Mouse (Mus musculus): ENCODE results near the gene Gdf2. TPM values are rescaled to one million over a fixed set of nuclear protein-coding genes. Genes with fewer than 3 reads are reported as not detected.

The Gdf2 gene
- polyA plus RNA-seq (2015; fragmentation: Nextera tagmentation; extraction: Ambion mirVana): not detected in 2 replicates

DNA sequence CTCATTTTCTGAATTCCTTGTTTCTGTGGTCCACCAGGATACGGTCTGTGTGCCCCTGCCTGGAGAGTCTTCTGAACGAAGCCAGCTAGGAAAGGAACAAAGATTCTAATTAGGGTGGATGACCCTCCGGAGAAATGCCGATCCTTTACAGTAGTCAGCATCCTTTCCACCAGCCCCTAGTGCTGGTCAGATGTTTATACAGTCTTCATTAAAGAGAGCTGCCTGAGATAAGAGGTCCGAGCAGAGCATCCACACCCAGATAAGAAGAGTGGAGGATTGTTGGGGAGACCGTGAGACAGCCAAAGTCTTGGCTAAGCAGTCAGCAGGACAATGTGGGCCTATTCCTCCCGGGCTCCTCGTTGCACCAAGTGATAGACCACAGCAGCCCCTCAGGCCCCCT, at the start of gene Gdf2:
Gene Gdf2 (plus strand): TSS at position 301 of the 400 bp plus-strand sequence.
- TF ChIP-seq CTCF (IDR thresholded peaks at IDR 0.05; ENCODE audit: low read depth): no peak
- H3K9ac ChIP-seq (ENCODE audit: low read depth, low read length): no peak within 1 kb of the TSS
- no peaks in the 10 kb centered on the region for H3K9me3 ChIP-seq (replicated peaks; ENCODE audit: low read length)
- no peaks in the 10 kb centered on the region for H3K4me1 ChIP-seq (replicated peaks; ENCODE audit: insufficient read depth, low read length)
- no peak within 1 kb of the TSS for H3K27ac ChIP-seq
- H3K36me3 ChIP-seq (ENCODE audit: insufficient read depth, low read length): no peaks in the 10 kb centered on the region
- H3K27me3 ChIP-seq (ENCODE audit: insufficient read depth, low read length): no peaks in the 10 kb centered on the region
- no peak within 1 kb of the TSS for H3K4me3 ChIP-seq (replicated peaks; ENCODE audit: low read depth, low read length)
- 80% methylated on average over 8 of the region's 8 CpGs for WGBS
- DNase-seq (ENCODE audit: low spot score) (no peak), ATAC-seq (replicated peaks; ENCODE audit: low FRiP score, low read depth) (no peak)
- H3K4me2 ChIP-seq (ENCODE audit: low read length): no peak within 1 kb of the TSS

GRCm38 (mm10) chr14:33891507-33891906, 49.3 kb upstream of the Gdf2 start:
- 95% methylated on average over 3 of the region's 3 CpGs for WGBS
- H3K9me3 ChIP-seq (replicated peaks; ENCODE audit: low read length): no peaks in the 10 kb centered on the region
- H3K27ac ChIP-seq: no peak overlapping the region
- H3K36me3 ChIP-seq (ENCODE audit: insufficient read depth, low read length): no peaks in the 10 kb centered on the region
- no peak for TF ChIP-seq CTCF (IDR thresholded peaks at IDR 0.05; ENCODE audit: low read depth)
- no peak for DNase-seq (ENCODE audit: low spot score)
- no peak overlapping the region for H3K9ac ChIP-seq (ENCODE audit: low read depth, low read length)
- ATAC-seq (replicated peaks; ENCODE audit: low FRiP score, low read depth): no peak
- H3K27me3 ChIP-seq (ENCODE audit: insufficient read depth, low read length): no peaks in the 10 kb centered on the region
- H3K4me1 ChIP-seq (replicated peaks; ENCODE audit: insufficient read depth, low read length): no peaks in the 10 kb centered on the region
- H3K4me2 ChIP-seq (ENCODE audit: low read length): no peak overlapping the region
- H3K4me3 ChIP-seq (replicated peaks; ENCODE audit: low read depth, low read length): no peak overlapping the region

- H3K4me2 ChIP-seq (ENCODE audit: low read length): no peak overlapping the region
- H3K4me3 ChIP-seq (replicated peaks; ENCODE audit: low read depth, low read length): no peak overlapping the region
- no peak for DNase-seq (ENCODE audit: low spot score)
- no peaks in the 10 kb centered on the region for H3K9me3 ChIP-seq (replicated peaks; ENCODE audit: low read length)
- no peak overlapping the region for H3K9ac ChIP-seq (ENCODE audit: low read depth, low read length)
- ATAC-seq (replicated peaks; ENCODE audit: low FRiP score, low read depth): no peak
- no peak overlapping the region for H3K27ac ChIP-seq
- no peaks in the 10 kb centered on the region for H3K27me3 ChIP-seq (ENCODE audit: insufficient read depth, low read length)
- no peaks in the 10 kb centered on the region for H3K4me1 ChIP-seq (replicated peaks; ENCODE audit: insufficient read depth, low read length)
- WGBS: 91% methylated on average over 5 of the region's 5 CpGs
- H3K36me3 ChIP-seq (ENCODE audit: insufficient read depth, low read length): no peaks in the 10 kb centered on the region
- TF ChIP-seq CTCF (IDR thresholded peaks at IDR 0.05; ENCODE audit: low read depth): no peak
Observed at GRCm38 (mm10) chr14:33895777-33896176, 45.1 kb upstream of the Gdf2 start.

GRCm38 (mm10) chr14:33896628-33897300, 44.1 kb upstream of the Gdf2 start:
- ATAC-seq (replicated peaks; ENCODE audit: low FRiP score, low read depth): no peak
- TF ChIP-seq CTCF (IDR thresholded peaks at IDR 0.05; ENCODE audit: low read depth): no peak
- H3K27ac ChIP-seq: 0 out of 2 replicates have a peak overlapping the region, but pooled peaks have one; percentile 13
- no peaks in the 10 kb centered on the region for H3K9me3 ChIP-seq (replicated peaks; ENCODE audit: low read length)
- no peaks in the 10 kb centered on the region for H3K27me3 ChIP-seq (ENCODE audit: insufficient read depth, low read length)
- H3K4me3 ChIP-seq (replicated peaks; ENCODE audit: low read depth, low read length): no peak overlapping the region
- H3K4me2 ChIP-seq (ENCODE audit: low read length): no peak overlapping the region
- no peaks in the 10 kb centered on the region for H3K36me3 ChIP-seq (ENCODE audit: insufficient read depth, low read length)
- peak; percentile 72 for DNase-seq (ENCODE audit: low spot score)
- WGBS: 33% methylated on average over 9 of the region's 9 CpGs
- H3K4me1 ChIP-seq (replicated peaks; ENCODE audit: insufficient read depth, low read length): no peaks in the 10 kb centered on the region
- H3K9ac ChIP-seq (ENCODE audit: low read depth, low read length): no peak overlapping the region

DNA sequence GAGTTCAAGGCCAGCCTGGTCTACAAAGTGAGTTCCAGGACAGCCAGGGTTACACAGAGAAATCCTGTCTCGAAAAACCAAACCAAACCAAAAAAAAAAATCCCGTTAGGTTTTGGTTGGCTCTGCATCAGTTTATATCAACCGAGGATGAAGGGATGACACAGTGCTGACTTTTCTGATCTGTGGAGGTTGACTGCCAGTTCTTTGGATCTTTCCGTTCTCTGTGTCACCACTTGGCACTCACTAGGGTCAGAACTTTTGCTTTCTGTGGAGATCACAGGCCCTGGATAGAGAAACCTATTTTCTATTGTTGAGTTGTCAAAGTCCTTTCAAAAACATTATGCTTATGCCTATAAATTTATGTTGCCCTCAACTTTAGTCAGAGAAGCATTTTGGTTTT, 38.1 kb upstream of the Gdf2 start:
- Histone ChIP-seq H3K4me2 (ENCODE audit: low read length) (no peak overlapping the region), H3K4me3 (replicated peaks; ENCODE audit: low read depth, low read length) (no peak overlapping the region), H3K9me3 (replicated peaks; ENCODE audit: low read length) (no peaks in the 10 kb centered on the region), H3K9ac (ENCODE audit: low read depth, low read length) (no peak overlapping the region), H3K4me1 (replicated peaks; ENCODE audit: insufficient read depth, low read length) (no peaks in the 10 kb centered on the region), H3K27ac (no peak overlapping the region), H3K36me3 (ENCODE audit: insufficient read depth, low read length) (no peaks in the 10 kb centered on the region), H3K27me3 (ENCODE audit: insufficient read depth, low read length) (no peaks in the 10 kb centered on the region)
- ATAC-seq (replicated peaks; ENCODE audit: low FRiP score, low read depth) (no peak), DNase-seq (ENCODE audit: low spot score) (no peak)
- TF ChIP-seq CTCF (IDR thresholded peaks at IDR 0.05; ENCODE audit: low read depth): no peak
- 90% methylated on average over 4 of the region's 4 CpGs for WGBS

- no peaks in the 10 kb centered on the region for H3K9me3 ChIP-seq (replicated peaks; ENCODE audit: low read length)
- no peak overlapping the region for H3K4me3 ChIP-seq (replicated peaks; ENCODE audit: low read depth, low read length)
- no peak overlapping the region for H3K27ac ChIP-seq
- no peak overlapping the region for H3K9ac ChIP-seq (ENCODE audit: low read depth, low read length)
- DNase-seq (ENCODE audit: low spot score) (no peak), ATAC-seq (replicated peaks; ENCODE audit: low FRiP score, low read depth) (no peak)
- no peak for TF ChIP-seq CTCF (IDR thresholded peaks at IDR 0.05; ENCODE audit: low read depth)
- no peak overlapping the region for H3K4me2 ChIP-seq (ENCODE audit: low read length)
- no peaks in the 10 kb centered on the region for H3K27me3 ChIP-seq (ENCODE audit: insufficient read depth, low read length)
- H3K36me3 ChIP-seq (ENCODE audit: insufficient read depth, low read length): no peaks in the 10 kb centered on the region
- WGBS: 90% methylated on average over 1 of the region's 1 CpGs
- no peaks in the 10 kb centered on the region for H3K4me1 ChIP-seq (replicated peaks; ENCODE audit: insufficient read depth, low read length)
Observed at GRCm38 (mm10) chr14:33903199-33903598, 37.6 kb upstream of the Gdf2 start.

- Histone ChIP-seq H3K27ac (no peak overlapping the region), H3K9me3 (replicated peaks; ENCODE audit: low read length) (no peaks in the 10 kb centered on the region), H3K4me1 (replicated peaks; ENCODE audit: insufficient read depth, low read length) (no peaks in the 10 kb centered on the region), H3K9ac (ENCODE audit: low read depth, low read length) (no peak overlapping the region), H3K4me3 (replicated peaks; ENCODE audit: low read depth, low read length) (no peak overlapping the region), H3K36me3 (ENCODE audit: insufficient read depth, low read length) (no peaks in the 10 kb centered on the region), H3K4me2 (ENCODE audit: low read length) (no peak overlapping the region), H3K27me3 (ENCODE audit: insufficient read depth, low read length) (no peaks in the 10 kb centered on the region)
- TF ChIP-seq CTCF (IDR thresholded peaks at IDR 0.05; ENCODE audit: low read depth): no peak
- no peak for ATAC-seq (replicated peaks; ENCODE audit: low FRiP score, low read depth)
- no peak for DNase-seq (ENCODE audit: low spot score)
Observed at GRCm38 (mm10) chr14:33904851-33905250, 36.0 kb upstream of the Gdf2 start.
